Mouse (Mus musculus): Measurements from ENCODE around the gene Rara.

Rara gene

GRCm38 (mm10) chr11:98953835-98954320 is 26.3 kb downstream of the Rara start:
- peak; percentile 1 to 7 for DNase-seq

DNA sequence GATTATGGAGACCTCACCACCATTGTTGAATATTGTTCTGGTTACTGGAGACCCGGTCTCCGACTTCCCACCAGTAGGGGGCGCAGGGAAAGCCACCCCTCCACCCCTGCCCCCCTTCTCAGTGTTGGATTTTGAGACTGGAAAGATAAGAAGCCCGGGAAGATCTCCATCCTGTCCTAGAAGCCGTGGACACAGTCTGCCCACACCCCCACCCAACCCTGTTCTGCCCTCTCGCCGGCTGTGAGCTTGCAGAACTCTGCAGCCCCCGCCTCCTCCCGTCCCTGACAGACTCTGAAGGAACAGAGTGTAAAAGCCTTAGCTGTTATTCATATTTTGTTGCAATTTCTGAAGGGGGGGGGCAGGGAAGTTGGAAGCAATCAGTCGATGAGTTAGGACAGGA is 26.8 kb downstream of the Rara start:
- DNase-seq, result peak; percentile 61 to 70

- DNase-seq, result peak; percentile 3 to 17
Measured at GRCm38 (mm10) chr11:98954801-98955706, 27.4 kb downstream of the Rara start.

DNA sequence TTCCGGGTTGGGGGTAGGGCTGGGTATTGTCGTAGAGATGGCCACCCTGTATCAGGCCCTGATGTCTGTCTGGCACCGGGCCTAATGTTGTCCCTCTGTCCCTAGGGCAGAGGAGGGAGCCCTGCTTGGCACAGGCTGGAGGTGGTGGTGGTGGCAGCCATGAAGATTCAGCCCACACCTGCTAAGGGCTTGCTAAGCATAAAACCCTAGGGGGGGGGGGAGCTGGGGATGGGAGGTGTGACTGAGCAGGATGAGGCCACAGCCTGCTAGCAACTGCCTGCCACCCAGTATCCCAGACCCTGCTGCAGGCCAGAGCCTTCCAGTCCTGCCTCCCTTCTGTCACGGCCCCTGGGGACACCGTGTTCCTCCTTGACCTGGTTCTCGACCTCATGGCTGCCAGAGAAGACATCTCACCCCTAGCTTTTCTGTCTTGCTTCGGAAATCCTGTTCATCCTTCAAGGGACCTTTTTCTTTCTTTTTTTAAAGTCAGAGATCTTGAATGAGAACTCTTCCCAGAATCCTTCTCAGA is 28.2 kb downstream of the Rara start:
- peak; percentile 4 to 19 for DNase-seq

- DNase-seq, result no peak
Measured at GRCm38 (mm10) chr11:98956340-98956739, 28.7 kb downstream of the Rara start.

DNA sequence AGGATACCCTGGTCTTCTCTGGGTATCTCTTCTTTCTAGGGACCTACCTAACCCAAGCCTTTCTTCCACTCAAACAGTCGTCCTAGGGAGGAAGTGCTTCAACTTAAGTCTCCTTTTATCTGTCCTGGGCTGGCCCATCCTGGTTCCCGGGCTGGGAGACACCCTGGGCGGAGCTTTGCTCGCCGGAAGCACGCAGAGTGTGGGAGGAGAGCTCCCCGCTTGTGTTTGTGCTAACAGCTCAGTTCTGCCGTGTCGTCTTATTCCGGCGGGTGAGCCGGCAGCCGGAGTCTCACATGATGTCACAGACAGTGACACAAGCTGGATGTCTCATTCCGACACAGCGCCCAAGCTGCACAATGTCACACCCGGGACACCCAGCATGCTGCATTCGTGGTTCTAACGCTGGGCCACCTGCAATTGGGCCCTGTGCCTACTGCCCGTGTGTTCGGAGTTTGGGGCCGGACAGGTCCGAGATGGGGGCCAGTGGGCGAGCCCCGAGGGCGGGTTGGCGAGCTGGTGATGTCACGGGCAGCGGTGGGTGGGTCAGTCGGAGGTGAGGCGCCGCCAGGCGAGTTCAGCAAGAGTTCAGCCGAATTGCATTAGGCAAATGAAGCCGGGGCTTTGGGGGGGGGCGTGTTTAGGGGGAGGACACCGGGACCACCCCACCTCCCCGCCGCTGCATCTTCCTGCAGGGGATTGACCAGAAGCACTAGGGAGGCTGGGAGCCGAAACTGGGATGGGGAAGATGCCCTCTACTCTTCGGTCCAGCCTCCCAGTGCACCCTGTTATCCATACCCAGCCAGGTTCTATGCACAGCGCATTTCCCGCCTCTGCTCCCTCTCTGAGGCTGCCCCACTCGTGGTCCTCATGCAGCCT is 32.1 kb downstream of the Rara start:
- peak; percentile 79 to 89 for DNase-seq

DNA sequence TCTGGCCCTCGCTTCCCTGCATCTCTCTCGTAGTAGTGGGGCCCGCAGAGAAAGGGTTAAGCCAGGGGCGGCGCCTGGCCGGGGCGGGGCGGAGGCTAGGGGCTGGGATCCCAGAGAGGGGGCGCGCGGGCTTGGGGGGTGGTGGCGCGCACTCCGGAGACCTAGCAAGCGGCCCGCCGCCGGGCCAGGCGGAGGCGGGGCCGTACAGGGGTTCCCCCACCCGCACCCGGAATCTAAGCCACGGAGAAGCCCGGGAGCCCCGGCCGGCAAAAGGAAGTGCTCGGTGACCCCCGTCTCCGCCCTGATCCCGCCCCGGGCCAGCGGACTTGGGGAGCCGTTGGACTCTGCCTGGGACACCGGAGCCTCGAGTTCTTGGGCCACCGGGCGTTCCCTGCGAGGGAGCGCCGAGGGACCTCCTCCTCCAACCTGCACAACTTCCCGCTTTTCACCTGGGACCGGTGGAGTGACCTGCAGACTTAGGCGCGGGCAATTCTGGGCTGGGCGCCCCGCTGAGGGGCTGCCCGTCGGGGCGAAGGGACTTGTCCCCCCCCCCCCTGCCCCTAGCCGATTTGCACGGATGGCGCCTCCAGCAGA is 32.8 kb downstream of the Rara start:
- peak; percentile 84 to 89 for DNase-seq

DNA sequence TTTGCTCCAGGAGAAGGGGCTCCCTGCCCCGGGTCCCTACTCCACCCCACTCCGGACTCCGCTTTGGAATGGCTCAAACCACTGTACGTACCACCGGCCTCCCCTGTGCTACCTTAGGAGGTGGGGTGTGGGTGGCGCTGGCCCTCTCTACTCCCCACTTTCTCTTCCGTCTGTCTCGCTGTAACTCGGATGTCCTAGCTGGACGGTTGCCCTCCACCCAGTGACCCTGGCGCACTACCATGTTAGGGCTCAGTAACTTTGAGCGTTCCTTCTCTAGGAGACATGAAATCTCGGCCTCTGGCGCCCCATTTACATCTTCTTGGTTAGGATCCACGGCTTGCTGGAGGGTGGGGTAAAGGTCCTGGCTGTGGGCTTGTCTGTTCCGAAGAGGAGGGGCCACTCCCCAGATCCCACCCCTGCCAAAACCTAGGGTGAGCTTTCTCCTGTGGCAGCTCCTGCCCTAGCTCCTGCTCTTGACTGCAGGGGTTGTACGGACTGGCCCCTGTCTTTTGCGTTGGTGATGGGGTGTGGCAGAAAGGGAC is 33.5 kb downstream of the Rara start:
- DNase-seq, result peak in 1 of 2 experiments; percentile 43

GRCm38 (mm10) chr11:98961766-98962165 is 34.1 kb downstream of the Rara start:
- peak in 1 of 2 experiments; percentile 66 for DNase-seq

GRCm38 (mm10) chr11:98962421-98963095 is 34.9 kb downstream of the Rara start:
- peak in 1 of 2 experiments; percentile 36 for DNase-seq

DNA sequence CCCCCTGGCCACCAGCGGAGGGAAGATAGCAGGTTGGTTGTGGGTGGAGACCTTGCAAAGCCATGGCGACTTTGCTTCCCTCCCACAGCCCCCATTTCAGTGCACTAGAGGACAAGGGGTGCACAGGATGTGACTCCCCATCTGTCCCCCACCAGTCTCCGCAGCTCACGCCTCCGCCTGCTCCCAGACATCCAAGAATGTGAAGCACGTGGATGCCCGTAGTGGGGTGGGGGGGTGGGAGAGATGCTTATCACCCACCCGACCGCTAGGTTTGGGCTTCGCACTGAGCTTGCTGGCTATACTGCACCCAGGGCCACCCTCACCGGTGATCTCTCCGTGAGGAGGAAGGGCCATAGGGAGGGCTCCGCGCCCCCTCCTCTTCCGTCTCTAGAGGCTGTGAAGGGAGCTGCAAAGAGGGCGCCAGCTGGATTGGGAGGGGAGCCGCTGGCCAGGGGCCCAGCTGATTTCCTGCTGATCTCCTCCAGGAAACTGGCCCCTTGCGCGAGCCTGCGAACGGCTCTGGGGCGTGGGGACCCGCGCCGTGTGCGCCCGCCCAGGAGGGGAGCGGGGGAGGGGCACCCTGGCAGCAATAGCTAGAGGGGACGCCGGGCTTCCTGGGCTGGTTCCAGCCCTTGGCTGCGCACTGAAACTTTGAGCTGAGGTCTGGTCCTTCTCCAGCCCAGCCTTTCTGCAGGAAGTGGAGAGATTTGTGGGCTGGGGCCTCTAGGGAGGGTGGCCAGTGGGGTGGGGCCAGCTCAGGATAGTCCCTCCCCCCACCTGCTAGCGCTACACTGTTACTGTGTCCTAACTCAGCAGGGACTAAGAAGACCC is 35.8 kb downstream of the Rara start:
- peak; percentile 80 to 84 for DNase-seq

- DNase-seq, result no peak
Measured at GRCm38 (mm10) chr11:98964201-98964615, 36.6 kb downstream of the Rara start.

DNA sequence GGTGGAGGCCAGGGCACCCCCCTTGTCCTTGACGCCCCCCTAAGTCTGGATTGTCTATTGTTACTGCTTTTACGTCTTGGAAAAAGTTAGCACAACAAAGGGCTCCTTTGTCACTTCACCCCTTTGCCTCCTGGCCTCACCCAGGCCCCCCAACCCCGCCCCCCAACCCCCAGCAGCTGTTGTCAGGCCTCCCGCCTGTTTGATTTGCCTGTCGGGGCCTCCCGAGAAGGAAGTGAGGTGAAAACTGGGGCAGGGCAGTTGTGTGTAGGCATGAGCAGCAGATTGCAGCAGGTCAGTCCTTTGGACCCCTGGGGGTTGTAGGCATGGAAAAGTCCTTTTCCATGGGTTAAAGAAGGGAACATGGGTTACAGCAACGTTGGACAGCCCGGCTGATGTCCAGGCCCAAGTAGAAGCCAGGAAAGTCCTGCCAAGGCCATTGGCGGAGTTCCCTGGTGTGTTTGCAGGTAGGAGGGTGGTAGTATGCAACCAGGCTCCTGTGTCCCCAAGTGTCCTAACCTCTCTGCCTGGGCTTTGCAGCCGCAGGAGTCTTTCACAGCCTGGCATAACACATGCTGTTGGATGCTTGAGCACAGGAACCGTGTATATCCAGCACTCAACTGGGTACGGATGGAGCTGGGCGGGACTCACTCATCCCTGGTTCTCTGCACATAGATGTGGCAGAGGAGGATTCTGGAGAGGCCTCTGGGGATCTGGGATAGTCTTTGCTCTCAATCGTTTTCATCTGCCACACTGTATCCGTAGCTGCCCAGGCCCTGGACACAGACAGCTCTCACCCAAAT is 37.2 kb downstream of the Rara start:
- DNase-seq, result peak; percentile 62 to 78

GRCm38 (mm10) chr11:98965416-98966077 is 37.9 kb downstream of the Rara start:
- peak in 1 of 2 experiments; percentile 40 for DNase-seq

- DNase-seq, result peak in 1 of 2 experiments; percentile 43
Measured at GRCm38 (mm10) chr11:98966499-98967141, 39.0 kb downstream of the Rara start.

- DNase-seq, result no peak
Measured at GRCm38 (mm10) chr11:98968079-98968478, 40.5 kb downstream of the Rara start.

DNA sequence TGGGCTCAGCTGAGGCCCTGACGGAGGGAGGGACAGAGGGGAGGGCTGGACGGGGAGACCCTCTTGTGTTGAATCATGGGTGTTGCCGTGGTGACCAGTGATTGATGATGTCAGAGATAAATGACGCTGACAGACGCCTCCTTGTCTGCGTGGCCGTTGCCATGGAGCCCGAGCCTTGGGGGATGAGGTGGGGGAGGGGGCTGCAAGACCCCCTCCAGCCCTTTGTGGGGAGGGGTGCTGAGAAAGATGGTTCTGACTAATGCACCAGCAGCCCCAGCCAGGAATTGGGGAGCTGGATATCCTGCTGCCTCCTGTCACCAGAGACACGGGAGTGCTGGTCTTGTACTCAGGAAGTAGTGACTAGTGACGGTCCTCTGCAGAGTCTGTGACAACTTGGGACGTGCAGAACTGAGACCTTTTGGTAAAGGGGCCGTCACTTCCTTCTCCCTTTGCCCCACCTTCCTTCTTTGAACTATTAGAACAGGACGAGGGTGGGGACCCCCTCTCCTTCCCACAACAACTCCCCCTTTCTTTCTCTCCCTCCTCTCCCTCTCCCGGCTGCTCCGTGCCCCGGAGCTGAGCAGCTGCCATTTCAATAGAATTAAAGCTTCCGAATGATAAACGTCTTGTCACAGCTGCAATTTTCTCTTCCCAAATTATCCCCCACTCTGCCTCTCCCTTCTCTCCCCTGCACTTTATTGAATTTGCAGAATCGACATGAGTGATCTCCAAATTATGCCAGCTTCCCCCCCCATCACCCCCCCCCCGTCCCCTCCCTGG is 41.3 kb downstream of the Rara start:
- peak in 1 of 2 experiments; percentile 30 for DNase-seq

- DNase-seq, result peak in 1 of 2 experiments; percentile 24
Measured at GRCm38 (mm10) chr11:98969496-98969927, 41.9 kb downstream of the Rara start.
